Mouse (Mus musculus) MN1 (cell line): Measurements from ENCODE around the gene Mtfr2.

ENCODE experiments used
- DNase-seq: peaks from one replicate; pipeline ENCODE4 v3.0.0-alpha.2; 2016; ENCODE audit warnings: low spot score

Mtfr2 gene

GRCm38 (mm10) chr10:20347285-20348214 is at the start of gene Mtfr2:
Gene Mtfr2 (plus strand): TSS chr10:20347770.
- DNase-seq, result peak; percentile 97

GRCm38 (mm10) chr10:20298152-20298920 is 49.2 kb upstream of the Mtfr2 start:
- DNase-seq, result no peak

GRCm38 (mm10) chr10:20299114-20299513 is 48.5 kb upstream of the Mtfr2 start:
- DNase-seq, result no peak

- peak; percentile 37 for DNase-seq
Measured at GRCm38 (mm10) chr10:20310969-20311769, 36.4 kb upstream of the Mtfr2 start.

- DNase-seq, result peak; percentile 100
Measured at GRCm38 (mm10) chr10:20311918-20312735, 35.4 kb upstream of the Mtfr2 start, which contains the start of gene Bclaf1. Gene Bclaf1 (plus strand): TSS chr10:20312469.

- DNase-seq, result peak; percentile 97
Measured at GRCm38 (mm10) chr10:20312736-20313301, 34.8 kb upstream of the Mtfr2 start.

GRCm38 (mm10) chr10:20313447-20313846 is 34.1 kb upstream of the Mtfr2 start:
- no peak for DNase-seq

- DNase-seq, result no peak
Measured at GRCm38 (mm10) chr10:20313941-20314340, 33.6 kb upstream of the Mtfr2 start.

- DNase-seq, result no peak
Measured at GRCm38 (mm10) chr10:20314797-20315196, 32.8 kb upstream of the Mtfr2 start.

GRCm38 (mm10) chr10:20317466-20317865 is 30.1 kb upstream of the Mtfr2 start:
- no peak for DNase-seq

GRCm38 (mm10) chr10:20326226-20326625 is 21.3 kb upstream of the Mtfr2 start:
- DNase-seq, result no peak

- DNase-seq, result no peak
Measured at GRCm38 (mm10) chr10:20331262-20331661, 16.3 kb upstream of the Mtfr2 start.

- DNase-seq, result no peak
Measured at GRCm38 (mm10) chr10:20337872-20338271, 9.7 kb upstream of the Mtfr2 start.

GRCm38 (mm10) chr10:20345736-20346135 is 1.8 kb upstream of the Mtfr2 start:
- peak; percentile 62 for DNase-seq

- no peak for DNase-seq
Measured at GRCm38 (mm10) chr10:20348894-20349293, 1.3 kb downstream of the Mtfr2 start.

- peak; percentile 72 for DNase-seq
Measured at GRCm38 (mm10) chr10:20361542-20362449, 14.2 kb downstream of the Mtfr2 start.

- no peak for DNase-seq
Measured at GRCm38 (mm10) chr10:20362450-20363118, 15.0 kb downstream of the Mtfr2 start.

- DNase-seq, result no peak
Measured at GRCm38 (mm10) chr10:20372046-20372445, 24.5 kb downstream of the Mtfr2 start.

- no peak for DNase-seq
Measured at GRCm38 (mm10) chr10:20377621-20378020, 30.1 kb downstream of the Mtfr2 start.
